Mouse (Mus musculus) kidney, embryonic 14.5 days (tissue): ENCODE results near the gene Dkk2. TPM values are rescaled to one million over a fixed set of nuclear protein-coding genes. Genes with fewer than 3 reads are reported as not detected.
A peak's percentile ranks its signal among the peaks of the same experiment; 100 is the strongest.

Source experiments
- ATAC-seq: fragments of 200-750 bp; cut with Nextera tagmentation; 2 replicates; pipeline ENCODE4 v1.8.0; 2017; ENCODE audit warnings: moderate number of reproducible peaks, mild to moderate bottlenecking, moderate TSS enrichment, moderate library complexity; ENCODE audit not compliant: low FRiP score, low TSS enrichment
- H3K27ac ChIP-seq: fragments of 300-500 bp; sonication (generic); 2 replicates; pipeline ENCODE4 v1.5.1; 2014; ENCODE audit warnings: low read depth, mild to moderate bottlenecking, low read length, moderate library complexity, mixed read lengths
- H3K27me3 ChIP-seq: fragments of 300-500 bp; sonication (generic); 2 replicates; pipeline ENCODE4 v1.6.1; 2014; ENCODE audit warnings: mild to moderate bottlenecking, low read length; ENCODE audit not compliant: control insufficient read depth, insufficient read depth
- H3K36me3 ChIP-seq: fragments of 300-500 bp; sonication (generic); 2 replicates; pipeline ENCODE4 v1.6.1; 2014; ENCODE audit warnings: low read length, mixed read lengths; ENCODE audit not compliant: control insufficient read depth, insufficient read depth
- H3K4me1 ChIP-seq: fragments of 300-500 bp; sonication (generic); 2 replicates; pipeline ENCODE4 v1.6.1; 2014; ENCODE audit warnings: low read length, mixed read lengths; ENCODE audit not compliant: control insufficient read depth, insufficient read depth
- H3K4me2 ChIP-seq: fragments of 300-500 bp; sonication (generic); replicated peaks from 2 replicates; pipeline ENCODE4 v1.6.1; 2014; ENCODE audit warnings: low read depth, mild to moderate bottlenecking, low read length
- H3K4me3 ChIP-seq: fragments of 300-500 bp; sonication (generic); 2 replicates; pipeline ENCODE4 v1.5.1; 2014; ENCODE audit warnings: mild to moderate bottlenecking, low read length
- H3K9ac ChIP-seq: fragments of 300-500 bp; sonication (generic); 2 replicates; pipeline ENCODE4 v1.6.1; 2014; ENCODE audit warnings: low read depth, mild to moderate bottlenecking, low read length, moderate library complexity
- H3K9me3 ChIP-seq: fragments of 300-500 bp; sonication (generic); 2 replicates; pipeline ENCODE4 v1.6.1; 2016; ENCODE audit warnings: low read length; ENCODE audit not compliant: control insufficient read depth
- WGBS: fragments of 180-500 bp; shearing (Covaris S2); extraction: QIAGEN DNeasy Blood & Tissue Kit; methylation state at CpG from one replicate; pipeline ENCODE4 v1.1.7; 2014; 5-methylcytosine and 5-hydroxymethylcytosine counted together
- polyA plus RNA-seq: library from polyadenylated mRNA; unstranded; fragments of >200 nt; fragmentation: Nextera tagmentation; extraction: Ambion mirVana; gene quantifications from 2 replicates; pipeline ENCODE4 v1.2.1, GENCODE M21; 2014

Dkk2 gene
- polyA plus RNA-seq, 1 experiment from 2014 or later, result 9.6 TPM

DNA sequence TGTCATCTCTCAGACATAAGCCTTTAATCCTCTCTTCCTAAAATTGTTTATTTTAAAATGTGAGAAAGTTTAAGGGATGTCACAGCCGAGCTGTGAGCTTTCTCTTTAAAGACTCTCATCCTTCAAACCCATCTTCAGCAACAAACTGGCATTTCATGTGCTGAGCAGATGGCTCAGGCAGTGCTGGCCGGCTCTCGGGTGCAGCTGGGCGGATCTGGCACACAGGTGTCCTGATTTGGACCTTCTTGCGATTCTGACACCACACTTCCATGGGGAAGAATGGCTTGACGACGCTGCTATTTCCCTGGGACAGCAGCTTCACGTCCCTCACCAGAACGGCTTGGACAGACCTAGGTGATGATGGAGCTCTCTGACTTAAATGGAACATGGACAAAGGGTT, 17.9 kb downstream of the Dkk2 start:
- 39% methylated on average over 9 of the region's 9 CpGs for WGBS
- H3K4me1 ChIP-seq, result no peaks in the 10 kb centered on the region
- H3K9me3 ChIP-seq, result no peaks in the 10 kb centered on the region
- no peak overlapping the region for H3K4me3 ChIP-seq
- no peaks in the 10 kb centered on the region for H3K36me3 ChIP-seq
- no peak overlapping the region for H3K9ac ChIP-seq
- no peak overlapping the region for H3K4me2 ChIP-seq
- no peak for ATAC-seq
- H3K27ac ChIP-seq, result no peak overlapping the region
- no peaks in the 10 kb centered on the region for H3K27me3 ChIP-seq

- no peaks in the 10 kb centered on the region for H3K4me1 ChIP-seq
- H3K4me2 ChIP-seq, result no peak overlapping the region
- no peak overlapping the region for H3K4me3 ChIP-seq
- H3K27ac ChIP-seq, result no peak overlapping the region
- ATAC-seq, result no peak
- no peaks in the 10 kb centered on the region for H3K36me3 ChIP-seq
- H3K9me3 ChIP-seq, result no peaks in the 10 kb centered on the region
- no peaks in the 10 kb centered on the region for H3K27me3 ChIP-seq
- WGBS, result 63% methylated on average over 7 of the region's 7 CpGs
- H3K9ac ChIP-seq, result no peak overlapping the region
Measured at GRCm38 (mm10) chr3:132103454-132103853, 18.4 kb downstream of the Dkk2 start.

GRCm38 (mm10) chr3:132115772-132116511, 30.9 kb downstream of the Dkk2 start:
- no peak for ATAC-seq
- Histone ChIP-seq H3K4me3 (no peak overlapping the region), H3K27ac (no peak overlapping the region), H3K4me1 (no peaks in the 10 kb centered on the region), H3K9ac (no peak overlapping the region), H3K9me3 (no peaks in the 10 kb centered on the region), H3K27me3 (no peaks in the 10 kb centered on the region), H3K4me2 (no peak overlapping the region), H3K36me3 (no peaks in the 10 kb centered on the region)
- 88% methylated on average over 7 of the region's 7 CpGs for WGBS

- Histone ChIP-seq H3K27ac (no peak overlapping the region), H3K4me1 (no peaks in the 10 kb centered on the region), H3K9me3 (no peaks in the 10 kb centered on the region), H3K4me2 (no peak overlapping the region), H3K36me3 (no peaks in the 10 kb centered on the region), H3K9ac (no peak overlapping the region), H3K4me3 (no peak overlapping the region), H3K27me3 (no peaks in the 10 kb centered on the region)
- WGBS, result 39% methylated on average over 5 of the region's 5 CpGs
- peak; percentile 81; the same call in 1 of the 2 replicates for ATAC-seq
Measured at GRCm38 (mm10) chr3:132121344-132121743, 36.3 kb downstream of the Dkk2 start.

- 13% methylated on average over 4 of the region's 4 CpGs for WGBS
Measured at GRCm38 (mm10) chr3:132122581-132122980, 37.5 kb downstream of the Dkk2 start.

GRCm38 (mm10) chr3:132125227-132125740, 40.2 kb downstream of the Dkk2 start:
- Histone ChIP-seq H3K36me3 (no peaks in the 10 kb centered on the region), H3K27me3 (no peaks in the 10 kb centered on the region), H3K4me3 (no peak overlapping the region), H3K9ac (no peak overlapping the region), H3K9me3 (no peaks in the 10 kb centered on the region), H3K27ac (no peak overlapping the region), H3K4me2 (no peak overlapping the region), H3K4me1 (no peaks in the 10 kb centered on the region)
- no peak for ATAC-seq
- WGBS, result 81% methylated on average over 8 of the region's 8 CpGs

More at GRCm38 (mm10) chr3:132122581-132122980, 37.5 kb downstream of the Dkk2 start:
- H3K9ac ChIP-seq, result no peak overlapping the region
- no peaks in the 10 kb centered on the region for H3K27me3 ChIP-seq
- H3K4me1 ChIP-seq, result no peaks in the 10 kb centered on the region
- H3K9me3 ChIP-seq, result no peaks in the 10 kb centered on the region
- ATAC-seq, result no peak; the same call in 1 of the 2 replicates
- no peak overlapping the region for H3K27ac ChIP-seq
- H3K4me3 ChIP-seq, result no peak overlapping the region
- no peak overlapping the region for H3K4me2 ChIP-seq
- no peaks in the 10 kb centered on the region for H3K36me3 ChIP-seq

DNA sequence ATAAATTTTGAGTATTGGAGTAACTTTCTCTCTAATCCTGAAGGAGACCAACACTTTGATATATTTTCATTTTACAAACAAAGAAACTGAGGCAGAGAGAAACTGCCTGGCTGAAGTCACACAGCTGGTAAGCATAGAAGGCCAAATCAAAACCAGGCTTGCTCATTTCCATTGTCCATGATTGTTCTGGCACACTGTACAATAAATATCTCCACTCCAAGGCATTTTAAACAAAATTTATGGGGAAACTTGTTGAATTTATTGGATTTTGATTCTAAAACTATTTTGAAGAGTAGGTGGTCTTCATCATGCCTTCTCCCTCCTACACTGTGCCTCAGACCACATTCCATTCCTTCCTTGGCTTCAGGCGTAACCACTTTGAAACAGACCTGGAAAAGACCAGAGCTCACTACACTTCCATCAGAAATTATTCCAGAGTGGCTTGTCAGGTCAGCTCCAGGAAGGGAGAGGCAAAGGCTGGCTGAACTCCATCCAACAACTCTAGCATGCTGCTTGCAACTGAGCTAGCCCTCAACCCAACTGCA, 44.7 kb downstream of the Dkk2 start:
- WGBS, result 86% methylated on average over 1 of the region's 1 CpGs
- Histone ChIP-seq H3K4me1 (no peaks in the 10 kb centered on the region), H3K27me3 (no peaks in the 10 kb centered on the region), H3K4me2 (no peak overlapping the region), H3K9ac (no peak overlapping the region), H3K9me3 (no peaks in the 10 kb centered on the region), H3K4me3 (no peak overlapping the region), H3K27ac (no peak overlapping the region), H3K36me3 (no peaks in the 10 kb centered on the region)
- no peak for ATAC-seq

DNA sequence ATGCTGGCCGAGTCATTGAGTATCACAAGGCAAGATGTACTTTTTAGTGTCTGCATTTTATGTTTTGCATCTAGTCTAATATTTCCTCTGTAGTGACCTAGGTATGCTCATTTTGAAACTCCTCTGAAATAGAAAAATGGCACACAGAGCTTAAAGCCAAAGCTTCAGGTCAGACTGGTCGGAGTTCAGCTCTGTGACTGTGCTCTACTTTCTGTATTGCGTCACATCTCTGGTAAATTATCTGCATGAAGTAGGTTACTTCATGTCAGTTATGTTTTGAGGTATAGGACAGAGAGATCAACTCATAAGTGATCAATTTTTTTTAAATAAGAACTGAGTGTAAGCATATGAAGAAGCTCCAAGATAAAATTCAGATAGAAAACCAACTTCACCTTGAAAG, 45.7 kb downstream of the Dkk2 start:
- Histone ChIP-seq H3K27me3 (no peaks in the 10 kb centered on the region), H3K36me3 (no peaks in the 10 kb centered on the region), H3K9ac (no peak overlapping the region), H3K4me3 (no peak overlapping the region), H3K9me3 (no peaks in the 10 kb centered on the region), H3K27ac (no peak overlapping the region), H3K4me1 (no peaks in the 10 kb centered on the region), H3K4me2 (no peak overlapping the region)
- no peak for ATAC-seq
- 75% methylated on average over 3 of the region's 3 CpGs for WGBS

DNA sequence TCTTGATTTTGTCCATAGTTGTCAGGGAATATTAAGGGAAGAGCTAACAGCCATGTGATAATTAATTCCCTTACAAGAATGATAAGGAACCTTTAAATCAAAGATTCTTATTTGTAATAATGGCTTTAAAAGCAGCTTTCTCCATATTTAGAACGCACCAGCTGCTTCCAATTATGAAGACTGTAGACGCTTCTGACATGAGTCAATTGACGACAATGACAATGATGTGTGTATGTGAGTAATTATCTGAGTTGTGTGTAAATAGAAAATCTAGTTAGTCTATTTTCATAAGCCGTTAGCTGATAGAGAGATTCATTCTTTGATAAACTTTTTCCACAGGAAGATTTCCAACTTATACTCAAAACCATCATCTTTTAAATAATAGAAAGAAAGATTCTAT, 46.8 kb downstream of the Dkk2 start:
- Histone ChIP-seq H3K9me3 (no peaks in the 10 kb centered on the region), H3K36me3 (no peaks in the 10 kb centered on the region), H3K4me2 (no peak overlapping the region), H3K9ac (no peak overlapping the region), H3K27me3 (no peaks in the 10 kb centered on the region), H3K4me1 (no peaks in the 10 kb centered on the region), H3K27ac (no peak overlapping the region), H3K4me3 (no peak overlapping the region)
- WGBS, result 79% methylated on average over 4 of the region's 4 CpGs
- ATAC-seq, result no peak
